Mouse (Mus musculus) forebrain, embryonic 11.5 days (tissue): ENCODE data around the gene Pls1. TPM values are rescaled to one million over a fixed set of nuclear protein-coding genes. Genes with fewer than 3 reads are reported as not detected.

Experiments used
- ATAC-seq: fragments of 200-750 bp; cut with Nextera tagmentation; replicated peaks from 2 replicates; pipeline ENCODE4 v1.8.0; 2017; ENCODE audit warnings: moderate TSS enrichment; ENCODE audit not compliant: low FRiP score
- DNase-seq: peaks from one replicate; pipeline ENCODE4 v3.0.0-alpha.2; 2017; ENCODE audit warnings: low spot score
- H3K27ac ChIP-seq: fragments of 300-500 bp; sonication (generic); 2 replicates; pipeline ENCODE4 v1.5.1; 2014; ENCODE audit warnings: low read depth, low read length
- H3K27me3 ChIP-seq: fragments of 300-500 bp; sonication (generic); 2 replicates; pipeline ENCODE4 v1.6.1; 2014; ENCODE audit warnings: mild to moderate bottlenecking, low read length, mixed read lengths; ENCODE audit not compliant: control insufficient read depth, insufficient read depth
- H3K36me3 ChIP-seq: fragments of 300-500 bp; sonication (generic); 2 replicates; pipeline ENCODE4 v1.6.1; 2014; ENCODE audit warnings: mild to moderate bottlenecking, low read length, moderate library complexity, mixed read lengths; ENCODE audit not compliant: control insufficient read depth, insufficient read depth
- H3K4me1 ChIP-seq: fragments of 300-500 bp; sonication (generic); replicated peaks from 2 replicates; pipeline ENCODE4 v1.6.1; 2014; ENCODE audit warnings: low read length, mixed read lengths; ENCODE audit not compliant: control insufficient read depth, insufficient read depth
- H3K4me2 ChIP-seq: fragments of 300-500 bp; sonication (generic); 2 replicates; pipeline ENCODE4 v1.6.1; 2014; ENCODE audit warnings: low read depth, mild to moderate bottlenecking, low read length, moderate library complexity, mixed read lengths; ENCODE audit not compliant: severe bottlenecking
- H3K4me3 ChIP-seq: fragments of 300-500 bp; sonication (generic); 2 replicates; pipeline ENCODE4 v1.5.1; 2014; ENCODE audit warnings: low read depth, low read length
- H3K9ac ChIP-seq: fragments of 300-500 bp; sonication (generic); 2 replicates; pipeline ENCODE4 v1.6.1; 2014; ENCODE audit warnings: low read length
- H3K9me3 ChIP-seq: fragments of 300-500 bp; sonication (generic); 2 replicates; pipeline ENCODE4 v1.6.1; 2016; ENCODE audit warnings: low read length, mixed read lengths; ENCODE audit not compliant: control insufficient read depth
- WGBS: fragments of 180-500 bp; shearing (Covaris S2); extraction: QIAGEN DNeasy Blood & Tissue Kit; methylation state at CpG from one replicate; pipeline ENCODE4 v1.1.7; 2014; 5-methylcytosine and 5-hydroxymethylcytosine counted together
- polyA plus RNA-seq: library from polyadenylated mRNA; unstranded; fragments of >200 nt; fragmentation: Nextera tagmentation; extraction: Ambion mirVana; gene quantifications from 2 replicates; pipeline ENCODE4 v1.2.1, GENCODE M21; 2014

Pls1 gene
- polyA plus RNA-seq, 1 experiment from 2014 or later: 5.1 TPM

DNA sequence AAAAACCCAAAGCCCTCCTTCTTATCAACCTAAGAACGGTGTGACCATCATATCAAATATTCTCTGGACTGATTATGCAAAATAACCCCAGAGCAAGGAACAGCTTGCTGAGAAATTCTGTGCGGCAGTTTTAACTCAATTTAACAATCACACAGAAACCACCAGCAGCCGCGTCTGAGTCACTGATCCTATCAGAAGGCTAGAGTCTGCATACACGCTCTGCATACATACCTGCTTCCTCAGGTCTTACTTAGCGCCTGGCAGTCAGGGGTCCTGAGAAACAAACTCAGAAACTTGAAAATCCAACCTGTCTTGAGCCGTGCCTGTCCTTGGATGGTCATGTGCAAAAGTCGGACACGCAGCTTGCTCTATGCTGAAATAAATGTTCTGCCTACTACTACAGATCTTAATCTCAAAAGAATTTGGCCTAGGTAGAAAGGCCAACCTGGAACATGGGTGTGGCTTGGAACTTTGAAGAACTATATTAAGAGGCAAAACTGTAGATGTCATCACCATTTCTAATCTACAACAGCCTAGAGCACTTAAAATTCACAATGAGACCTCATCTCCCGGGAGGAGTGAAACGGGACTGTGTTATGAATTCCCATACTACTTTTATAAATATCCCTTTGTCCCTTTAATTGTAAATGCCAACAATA lies 30.0 kb downstream of the Pls1 start:
- 84% methylated on average over 11 of the region's 11 CpGs for whole genome bisulfite sequencing
- Histone ChIP-seq H3K9ac (no peak overlapping the region), H3K27ac (no peak overlapping the region), H3K4me3 (no peak overlapping the region), H3K9me3 (no peaks in the 10 kb centered on the region), H3K27me3 (no peaks in the 10 kb centered on the region; the same call in 1 of the 2 replicates), H3K4me1 (no peaks in the 10 kb centered on the region), H3K36me3 (no peaks in the 10 kb centered on the region), H3K4me2 (no peak overlapping the region)
- DNase-seq (no peak), ATAC-seq (no peak)

DNA sequence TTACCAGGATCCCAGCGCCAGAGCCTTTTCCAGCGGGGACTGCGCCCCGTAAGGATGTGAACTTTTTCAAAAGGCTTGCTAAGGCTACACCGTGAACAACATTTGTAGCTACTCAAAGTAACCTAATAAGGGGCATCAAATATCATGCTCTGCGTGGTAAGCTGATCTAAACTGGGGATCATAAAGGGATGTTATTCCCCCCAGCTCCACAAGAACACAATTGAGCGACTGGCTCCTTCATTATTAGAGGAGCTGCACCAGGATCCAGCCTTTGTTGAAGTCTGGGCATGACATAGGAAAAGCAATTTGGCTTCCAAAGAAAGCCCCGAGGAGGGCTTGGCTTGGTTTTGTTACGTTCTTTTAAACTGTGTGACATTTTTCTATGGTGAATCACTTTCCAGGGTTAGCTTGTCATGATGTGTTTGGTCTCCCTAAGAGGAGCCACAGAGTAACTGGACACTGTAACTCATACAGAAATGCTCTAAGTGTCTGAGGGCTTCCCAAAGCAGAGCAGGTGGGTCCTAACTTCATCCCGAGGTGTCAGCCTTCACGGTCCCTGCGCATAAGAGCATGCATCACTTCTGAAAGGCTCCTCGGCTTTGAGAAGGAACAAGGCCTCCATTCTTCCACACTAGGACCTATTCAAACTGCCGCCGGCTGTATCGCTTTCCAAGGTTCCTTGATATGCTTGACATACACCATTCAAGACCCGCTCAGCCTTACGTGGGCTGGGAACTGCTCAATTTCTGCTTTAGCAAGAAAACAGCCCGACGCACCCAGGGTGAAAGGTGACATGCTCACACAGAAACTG lies 31.2 kb downstream of the Pls1 start:
- ATAC-seq (peak; percentile 92), DNase-seq (peak; percentile 75)
- H3K4me3 ChIP-seq: no peak overlapping the region
- no peaks in the 10 kb centered on the region for H3K36me3 ChIP-seq
- H3K4me2 ChIP-seq: peak overlapping the region; percentile 5; the same call in 1 of the 2 replicates
- no peaks in the 10 kb centered on the region; the same call in 1 of the 2 replicates for H3K27me3 ChIP-seq
- H3K27ac ChIP-seq: peak overlapping the region; percentile 44; the same call in 1 of the 2 replicates
- 23% methylated on average over 20 of the region's 20 CpGs for WGBS
- no peaks in the 10 kb centered on the region for H3K9me3 ChIP-seq
- no peaks in the 10 kb centered on the region for H3K4me1 ChIP-seq
- H3K9ac ChIP-seq: no peak overlapping the region

DNA sequence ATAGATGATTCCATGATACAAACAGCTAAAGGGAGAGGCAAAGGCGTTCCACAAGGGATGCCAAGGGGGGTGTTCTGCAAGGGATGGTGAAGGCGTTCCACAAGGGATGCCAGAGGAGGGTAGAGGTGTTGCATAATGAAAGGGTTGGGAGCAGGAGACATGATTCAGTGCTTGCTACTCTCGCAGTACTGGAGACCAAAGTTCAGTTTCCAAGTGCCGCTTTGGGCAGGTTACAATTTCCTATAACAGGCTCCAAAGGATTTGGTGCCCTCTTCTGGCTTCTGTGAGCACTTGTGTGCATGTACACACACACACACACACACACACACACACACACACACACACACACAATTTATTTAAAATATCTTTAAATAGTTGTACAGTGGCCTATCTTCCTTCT lies 33.3 kb downstream of the Pls1 start:
- Histone ChIP-seq H3K27me3 (no peaks in the 10 kb centered on the region; the same call in 1 of the 2 replicates), H3K9ac (no peak overlapping the region), H3K4me3 (no peak overlapping the region), H3K27ac (no peak overlapping the region), H3K36me3 (no peaks in the 10 kb centered on the region), H3K4me2 (no peak overlapping the region), H3K4me1 (no peaks in the 10 kb centered on the region), H3K9me3 (no peaks in the 10 kb centered on the region)
- ATAC-seq: no peak
- DNase-seq: no peak
- 94% methylated on average over 4 of the region's 4 CpGs for WGBS

DNA sequence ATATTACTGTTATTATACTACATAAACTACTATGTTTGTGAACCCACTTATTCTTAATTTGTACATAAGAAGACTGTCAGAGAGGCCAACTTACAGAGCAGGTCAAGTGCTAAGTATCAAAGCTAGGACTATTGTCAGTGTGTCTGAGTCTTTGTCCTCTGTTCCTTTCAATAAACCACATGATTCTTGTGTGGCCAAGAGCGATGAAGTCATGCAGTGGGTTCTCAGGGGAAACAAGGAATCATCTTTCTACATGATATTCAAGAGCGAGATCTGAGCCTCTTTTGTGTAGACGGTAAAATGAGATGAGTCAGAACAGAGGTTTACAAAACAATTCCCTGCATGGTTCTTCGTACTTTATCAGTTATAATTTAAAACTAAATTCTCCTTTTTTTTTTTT lies 35.5 kb downstream of the Pls1 start:
- H3K4me1 ChIP-seq: no peaks in the 10 kb centered on the region
- no peak overlapping the region for H3K4me3 ChIP-seq
- H3K27me3 ChIP-seq: no peaks in the 10 kb centered on the region
- H3K4me2 ChIP-seq: no peak overlapping the region
- H3K27ac ChIP-seq: no peak overlapping the region
- no peaks in the 10 kb centered on the region for H3K9me3 ChIP-seq
- no peak overlapping the region for H3K9ac ChIP-seq
- ATAC-seq: no peak
- 85% methylated on average over 4 of the region's 4 CpGs for WGBS
- H3K36me3 ChIP-seq: no peaks in the 10 kb centered on the region
- DNase-seq: no peak

DNA sequence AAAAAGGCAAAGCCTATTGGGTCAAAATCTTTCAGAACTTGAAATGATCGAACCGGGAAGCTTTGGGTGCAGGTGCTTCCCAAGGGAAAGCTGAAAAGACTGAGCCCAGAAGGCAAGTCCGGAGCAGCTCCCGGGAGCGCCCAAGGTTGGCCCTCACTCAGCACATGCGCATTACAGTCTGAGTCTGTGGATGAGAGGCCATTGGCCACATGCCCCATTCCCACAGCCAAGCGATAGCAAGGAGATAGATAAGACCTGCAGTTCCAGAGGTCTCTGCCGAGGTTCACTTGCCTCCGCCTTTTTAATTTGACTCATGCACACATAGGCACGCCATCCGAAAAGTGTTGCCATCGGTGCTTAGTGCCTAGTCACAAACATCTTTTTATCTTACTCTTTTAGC lies 39.7 kb downstream of the Pls1 start:
- no peak for ATAC-seq
- WGBS: 88% methylated on average over 12 of the region's 12 CpGs
- H3K4me3 ChIP-seq: no peak overlapping the region

DNA sequence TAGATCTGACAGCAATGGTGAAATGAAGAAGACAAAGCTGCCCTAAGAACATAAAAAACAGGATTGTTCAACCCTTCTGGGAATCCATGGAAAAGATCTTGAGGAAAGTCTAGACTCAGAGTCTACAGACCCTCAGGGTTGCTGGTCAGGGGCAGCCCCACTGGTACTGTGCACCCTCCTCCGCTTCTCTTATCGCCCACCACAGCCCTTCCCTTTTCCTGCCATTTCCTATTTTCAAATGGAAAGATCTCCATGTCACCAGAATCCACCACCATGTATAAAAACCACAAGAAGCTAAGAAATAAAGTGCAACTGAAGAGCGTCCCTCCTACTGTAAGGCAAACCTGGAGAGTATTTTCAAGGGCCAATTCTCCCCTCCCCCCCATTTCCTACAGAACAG lies 41.3 kb downstream of the Pls1 start:
- H3K4me3 ChIP-seq: no peak overlapping the region
- no peak for DNase-seq
- no peak overlapping the region for H3K4me2 ChIP-seq
- no peaks in the 10 kb centered on the region for H3K36me3 ChIP-seq
- WGBS: 80% methylated on average over 3 of the region's 3 CpGs
- no peak for ATAC-seq
- no peaks in the 10 kb centered on the region for H3K27me3 ChIP-seq
- H3K4me1 ChIP-seq: no peaks in the 10 kb centered on the region
- H3K9ac ChIP-seq: no peak overlapping the region
- H3K27ac ChIP-seq: no peak overlapping the region
- no peaks in the 10 kb centered on the region for H3K9me3 ChIP-seq

More for the DNA sequence above, 39.7 kb downstream of the Pls1 start:
- DNase-seq: no peak
- Histone ChIP-seq H3K9ac (no peak overlapping the region), H3K4me2 (no peak overlapping the region), H3K9me3 (no peaks in the 10 kb centered on the region), H3K4me1 (no peaks in the 10 kb centered on the region), H3K36me3 (no peaks in the 10 kb centered on the region), H3K27me3 (no peaks in the 10 kb centered on the region), H3K27ac (no peak overlapping the region)

DNA sequence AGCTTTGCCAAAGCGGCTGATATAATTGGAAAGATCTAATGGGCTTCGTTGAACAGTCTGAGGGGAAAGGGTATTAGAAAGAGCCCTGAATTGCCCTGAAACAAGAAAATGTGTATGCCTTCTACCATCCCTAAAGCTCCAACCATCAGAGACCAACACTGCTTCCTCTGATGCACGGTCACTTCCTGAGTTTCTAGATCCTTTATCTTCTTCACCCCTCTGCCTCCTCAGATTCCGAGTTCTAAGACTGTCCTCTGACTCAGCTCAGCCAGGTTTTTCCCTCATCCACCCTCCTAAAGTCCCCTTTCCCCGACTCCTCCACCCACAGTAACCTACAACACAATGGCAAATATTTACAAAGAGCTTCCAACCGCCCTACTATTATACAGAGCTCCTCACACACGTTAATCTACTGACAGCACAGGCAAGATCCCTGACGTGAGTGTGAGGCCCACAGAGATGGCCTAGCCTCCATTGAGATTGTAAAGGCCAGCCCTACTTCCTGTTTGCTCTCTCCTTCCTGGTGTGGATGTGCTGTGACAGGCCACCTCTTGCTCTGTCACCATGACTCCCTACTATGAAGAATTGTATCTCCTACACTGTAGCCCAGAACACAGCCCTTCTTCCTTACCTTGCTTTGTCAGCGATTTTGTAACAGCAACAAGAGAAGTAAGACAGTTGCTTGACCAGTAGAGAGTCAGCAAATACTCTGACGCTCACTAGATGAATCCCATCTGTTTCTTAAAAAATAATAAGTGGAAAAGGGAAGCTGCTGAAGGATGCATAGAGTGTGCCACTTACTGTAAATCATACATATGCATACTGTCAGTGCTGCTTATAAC lies 43.3 kb downstream of the Pls1 start:
- Histone ChIP-seq H3K9me3 (no peaks in the 10 kb centered on the region), H3K4me2 (no peak overlapping the region), H3K36me3 (no peaks in the 10 kb centered on the region), H3K27me3 (no peaks in the 10 kb centered on the region), H3K4me3 (no peak overlapping the region), H3K9ac (no peak overlapping the region), H3K27ac (no peak overlapping the region), H3K4me1 (no peaks in the 10 kb centered on the region)
- 70% methylated on average over 10 of the region's 10 CpGs for WGBS
- ATAC-seq: no peak
- DNase-seq: no peak

DNA sequence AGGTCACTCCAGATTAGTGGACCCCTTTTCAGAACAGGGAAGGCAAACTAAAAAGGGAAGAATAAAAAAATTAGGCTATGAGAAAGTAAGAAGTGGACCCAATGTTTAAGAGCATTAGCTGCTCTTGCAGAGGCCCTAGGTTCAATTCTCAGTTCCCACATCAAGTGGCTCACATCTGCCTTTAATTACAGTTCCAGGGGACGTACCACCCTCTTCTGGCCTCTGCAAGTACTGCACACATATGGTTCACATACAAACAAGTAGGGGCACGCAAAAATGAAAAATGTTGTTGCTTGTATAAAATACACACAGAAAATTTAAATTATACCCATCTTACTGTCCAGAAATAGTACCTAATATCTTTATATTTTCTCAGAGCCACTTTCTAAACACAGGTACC lies 48.8 kb downstream of the Pls1 start:
- Histone ChIP-seq H3K4me2 (no peak overlapping the region), H3K9ac (no peak overlapping the region), H3K4me3 (no peak overlapping the region), H3K27me3 (no peaks in the 10 kb centered on the region), H3K27ac (no peak overlapping the region), H3K4me1 (no peaks in the 10 kb centered on the region), H3K36me3 (no peaks in the 10 kb centered on the region), H3K9me3 (no peaks in the 10 kb centered on the region; the same call in 1 of the 2 replicates)
- DNase-seq: no peak
- ATAC-seq: peak; percentile 10; the same call in 1 of the 2 replicates
- 80% methylated on average over 2 of the region's 2 CpGs for WGBS
